Mouse (Mus musculus): ENCODE results near the gene Ric3.

DNA sequence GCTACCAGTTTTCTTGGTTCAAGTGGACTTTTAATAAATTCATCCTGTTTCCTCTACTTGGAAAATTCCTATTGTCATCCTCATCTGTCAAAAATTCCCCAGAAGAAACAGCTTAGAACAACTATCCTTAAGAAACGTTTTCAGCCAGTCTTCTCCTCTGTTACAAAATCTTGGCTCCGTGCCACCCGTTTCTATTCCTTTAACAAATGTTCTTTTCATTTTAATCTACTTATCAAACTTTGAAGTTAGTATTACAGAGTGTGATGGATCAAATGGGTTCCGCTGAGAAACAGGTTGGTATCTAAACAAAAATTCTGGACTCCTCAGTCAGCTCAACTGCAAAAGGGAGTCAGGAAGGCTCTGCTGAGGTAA is 668 bp upstream of the Ric3 start:
- no peak for TF ChIP-seq POLR2A (IDR thresholded peaks at IDR 0.05; ENCODE audit: low read depth, low read length)
- TF ChIP-seq CTCF (conservative IDR thresholded peaks at IDR 0.05 in 1 of 2, IDR thresholded peaks at IDR 0.05 in 1 of 2; ENCODE audit: low read depth in 2 of 2, low read length in 2 of 2), result no peak
- no peak for TF ChIP-seq USF1 (IDR thresholded peaks at IDR 0.05; ENCODE audit: low read depth, low read length)
- TF ChIP-seq ZC3H11A (IDR thresholded peaks at IDR 0.05; ENCODE audit: low read depth, low read length), result no peak
- no peak for TF ChIP-seq GABPA (IDR thresholded peaks at IDR 0.05; ENCODE audit: insufficient replicate concordance, low read depth, low read length)
- no peak for TF ChIP-seq EP300 (IDR thresholded peaks at IDR 0.05; ENCODE audit: low read length)
- TF ChIP-seq RCOR1 (conservative IDR thresholded peaks at IDR 0.05; ENCODE audit: low read depth, low read length), result no peak
- no peak for TF ChIP-seq CHD2 (IDR thresholded peaks at IDR 0.05; ENCODE audit: low read length)
- no peak for TF ChIP-seq HCFC1 (IDR thresholded peaks at IDR 0.05; ENCODE audit: low read depth, low read length)
- TF ChIP-seq MXI1 (IDR thresholded peaks at IDR 0.05; ENCODE audit: low read depth, low read length), result no peak
- no peak for TF ChIP-seq MAFK (IDR thresholded peaks at IDR 0.05; ENCODE audit: insufficient replicate concordance, low read length)
- no peak for TF ChIP-seq POLR2AphosphoS2 (IDR thresholded peaks at IDR 0.05; ENCODE audit: low read depth, low read length)
